Mouse (Mus musculus): Measurements from ENCODE around the gene Tbc1d2. TPM values are rescaled to one million over a fixed set of nuclear protein-coding genes. Genes with fewer than 3 reads are reported as not detected.
"Not testable (repeated sequence)": the region's sequence is repeated elsewhere in the genome, so short reads cannot be mapped to it uniquely, and the experiment has no call there.

The Tbc1d2 gene
- polyA plus RNA-seq, 1 experiment from 2014 or later, result 0.60 TPM

- no peak overlapping the region for H3K9ac ChIP-seq (ENCODE audit: low read length)
- no peaks in the 10 kb centered on the region for H3K36me3 ChIP-seq (ENCODE audit: control insufficient read depth, insufficient read depth, low read length)
- no peak overlapping the region for H3K4me2 ChIP-seq
- no peak for ATAC-seq (ENCODE audit: low FRiP score)
- DNase-seq (ENCODE audit: low spot score, missing footprints), result no peak
- H3K4me3 ChIP-seq (ENCODE audit: low read depth, low read length), result no peak overlapping the region
- H3K27ac ChIP-seq (ENCODE audit: low read depth, low read length), result no peak overlapping the region
- no peaks in the 10 kb centered on the region for H3K4me1 ChIP-seq (ENCODE audit: control insufficient read depth, insufficient read depth, low read length)
- no peaks in the 10 kb centered on the region for H3K9me3 ChIP-seq (ENCODE audit: control insufficient read depth, low read length)
- 94% methylated on average over 9 of the region's 9 CpGs for WGBS
- no peaks in the 10 kb centered on the region for H3K27me3 ChIP-seq (ENCODE audit: control insufficient read depth, insufficient read depth, low read length)
These were observed 58.0 kb downstream of the Tbc1d2 start for GRCm38 (mm10) chr4:46591833-46592520.

DNA sequence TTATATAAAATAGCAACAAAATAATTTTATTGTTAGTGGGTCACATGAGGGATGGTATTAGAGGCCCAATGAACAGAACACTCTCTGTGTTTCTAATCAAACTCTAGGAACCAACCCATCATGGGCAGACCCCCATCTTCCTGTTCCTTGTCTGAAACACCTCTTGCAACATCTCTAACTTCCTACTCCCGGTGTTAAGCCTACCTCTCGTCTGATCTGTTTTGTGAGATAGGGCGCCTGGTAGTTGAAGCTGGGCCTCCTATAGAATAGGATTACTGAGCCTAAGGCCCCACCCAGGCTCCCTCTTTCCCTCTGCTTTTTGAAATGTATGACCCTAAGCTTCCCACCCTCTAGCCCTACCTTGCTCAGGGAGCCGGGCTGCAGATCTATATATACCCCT, 59.2 kb downstream of the Tbc1d2 start:
- H3K36me3 ChIP-seq (ENCODE audit: control insufficient read depth, insufficient read depth, low read length), result no peaks in the 10 kb centered on the region
- no peak overlapping the region for H3K9ac ChIP-seq (ENCODE audit: low read length)
- DNase-seq (ENCODE audit: low spot score, missing footprints), result no peak
- H3K27me3 ChIP-seq (ENCODE audit: control insufficient read depth, insufficient read depth, low read length), result no peaks in the 10 kb centered on the region
- no peaks in the 10 kb centered on the region for H3K9me3 ChIP-seq (ENCODE audit: control insufficient read depth, low read length)
- 69% methylated on average over 4 of the region's 4 CpGs for WGBS
- H3K27ac ChIP-seq (ENCODE audit: low read depth, low read length), result no peak overlapping the region
- H3K4me3 ChIP-seq (ENCODE audit: low read depth, low read length), result no peak overlapping the region
- no peaks in the 10 kb centered on the region for H3K4me1 ChIP-seq (ENCODE audit: control insufficient read depth, insufficient read depth, low read length)
- ATAC-seq (ENCODE audit: low FRiP score), result no peak
- no peak overlapping the region for H3K4me2 ChIP-seq

- Histone ChIP-seq H3K27ac (ENCODE audit: low read depth, low read length) (no peak overlapping the region), H3K4me2 (no peak overlapping the region), H3K36me3 (ENCODE audit: control insufficient read depth, insufficient read depth, low read length) (no peaks in the 10 kb centered on the region), H3K9me3 (ENCODE audit: control insufficient read depth, low read length) (no peaks in the 10 kb centered on the region), H3K27me3 (ENCODE audit: control insufficient read depth, insufficient read depth, low read length) (no peaks in the 10 kb centered on the region), H3K4me1 (ENCODE audit: control insufficient read depth, insufficient read depth, low read length) (no peaks in the 10 kb centered on the region), H3K9ac (ENCODE audit: low read length) (no peak overlapping the region), H3K4me3 (ENCODE audit: low read depth, low read length) (no peak overlapping the region)
- no peak for DNase-seq (ENCODE audit: low spot score, missing footprints)
- 69% methylated on average over 5 of the region's 5 CpGs for WGBS
- no peak for ATAC-seq (ENCODE audit: low FRiP score)
These were observed 59.9 kb downstream of the Tbc1d2 start for GRCm38 (mm10) chr4:46589946-46590684.

DNA sequence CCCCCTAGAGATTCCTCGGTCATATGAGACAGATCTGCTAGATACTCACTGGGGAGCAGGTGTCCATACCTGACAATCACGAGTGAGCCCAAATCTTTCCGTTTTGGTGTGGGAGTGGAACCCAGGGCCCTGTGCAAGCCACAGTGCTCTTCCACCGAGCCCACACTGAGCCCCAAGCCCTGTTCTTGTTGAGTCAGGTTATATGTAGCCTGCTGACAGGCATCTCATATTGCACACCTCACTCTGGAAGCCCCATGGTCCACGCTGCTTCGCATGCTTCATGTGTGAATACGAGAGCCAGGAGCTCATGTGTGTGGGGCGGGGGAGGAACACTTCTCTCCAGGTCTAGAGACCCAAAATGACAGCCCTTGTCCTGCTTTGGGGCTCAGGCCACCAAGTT, 60.9 kb downstream of the Tbc1d2 start:
- Histone ChIP-seq H3K27me3 (ENCODE audit: control insufficient read depth, insufficient read depth, low read length) (no peaks in the 10 kb centered on the region), H3K4me3 (ENCODE audit: low read depth, low read length) (no peak overlapping the region), H3K27ac (ENCODE audit: low read depth, low read length) (no peak overlapping the region), H3K36me3 (ENCODE audit: control insufficient read depth, insufficient read depth, low read length) (no peaks in the 10 kb centered on the region), H3K4me1 (ENCODE audit: control insufficient read depth, insufficient read depth, low read length) (no peaks in the 10 kb centered on the region), H3K4me2 (no peak overlapping the region), H3K9ac (ENCODE audit: low read length) (no peak overlapping the region), H3K9me3 (ENCODE audit: control insufficient read depth, low read length) (no peaks in the 10 kb centered on the region)
- ATAC-seq (ENCODE audit: low FRiP score), result no peak
- DNase-seq (ENCODE audit: low spot score, missing footprints), result no peak
- 84% methylated on average over 8 of the region's 8 CpGs for WGBS

DNA sequence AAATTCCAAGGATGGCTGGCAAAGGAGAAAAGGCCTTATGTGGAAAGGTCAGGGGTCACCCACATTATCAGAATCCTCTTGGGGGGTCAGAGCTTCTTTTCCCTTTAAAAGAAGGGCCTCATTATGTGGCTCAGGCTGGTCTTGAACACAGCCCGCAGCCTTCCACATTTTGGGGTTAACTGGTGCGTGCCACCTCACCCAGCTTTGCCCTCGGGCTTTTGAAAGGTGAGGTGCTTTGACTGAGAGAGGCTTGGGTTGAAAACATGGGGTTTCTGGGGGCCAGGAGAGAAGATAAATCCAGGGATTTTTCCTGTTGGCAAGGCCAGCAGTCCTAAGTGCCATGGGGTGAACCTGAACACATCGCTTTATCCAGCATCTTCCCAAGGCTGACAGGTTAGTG, 63.5 kb downstream of the Tbc1d2 start:
- no peaks in the 10 kb centered on the region for H3K36me3 ChIP-seq (ENCODE audit: control insufficient read depth, insufficient read depth, low read length)
- 59% methylated on average over 4 of the region's 4 CpGs for WGBS
- H3K9ac ChIP-seq (ENCODE audit: low read length), result no peak overlapping the region
- no peaks in the 10 kb centered on the region for H3K4me1 ChIP-seq (ENCODE audit: control insufficient read depth, insufficient read depth, low read length)
- no peak overlapping the region for H3K4me2 ChIP-seq
- ATAC-seq (ENCODE audit: low FRiP score), result no peak
- no peak overlapping the region for H3K27ac ChIP-seq (ENCODE audit: low read depth, low read length)
- H3K9me3 ChIP-seq (ENCODE audit: control insufficient read depth, low read length), result no peaks in the 10 kb centered on the region; the same call in 1 of the 2 replicates
- H3K4me3 ChIP-seq (ENCODE audit: low read depth, low read length), result no peak overlapping the region
- no peaks in the 10 kb centered on the region for H3K27me3 ChIP-seq (ENCODE audit: control insufficient read depth, insufficient read depth, low read length)
- no peak for DNase-seq (ENCODE audit: low spot score, missing footprints)

DNA sequence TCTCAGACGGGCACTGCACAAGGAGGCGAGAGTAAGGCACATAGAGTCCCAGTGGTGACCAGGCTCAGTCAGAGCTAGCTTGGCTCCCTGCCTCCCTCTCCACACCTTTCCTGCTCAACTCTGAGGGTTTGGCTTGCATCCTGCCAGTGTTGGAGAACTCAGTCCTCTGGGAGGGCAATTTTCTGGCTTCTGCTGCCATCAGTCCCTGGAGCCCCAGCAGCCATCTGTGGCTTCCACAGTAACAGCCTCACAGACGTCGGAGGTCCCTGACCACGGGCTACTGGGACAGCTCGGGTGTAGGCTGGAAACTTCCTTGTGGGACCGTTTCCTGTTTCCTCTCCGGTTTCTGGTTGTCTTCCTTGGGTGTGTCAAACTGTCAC, 64.2 kb downstream of the Tbc1d2 start:
- no peak for ATAC-seq (ENCODE audit: low FRiP score)
- WGBS, result 82% methylated on average over 8 of the region's 8 CpGs
- no peak overlapping the region for H3K4me2 ChIP-seq

DNA sequence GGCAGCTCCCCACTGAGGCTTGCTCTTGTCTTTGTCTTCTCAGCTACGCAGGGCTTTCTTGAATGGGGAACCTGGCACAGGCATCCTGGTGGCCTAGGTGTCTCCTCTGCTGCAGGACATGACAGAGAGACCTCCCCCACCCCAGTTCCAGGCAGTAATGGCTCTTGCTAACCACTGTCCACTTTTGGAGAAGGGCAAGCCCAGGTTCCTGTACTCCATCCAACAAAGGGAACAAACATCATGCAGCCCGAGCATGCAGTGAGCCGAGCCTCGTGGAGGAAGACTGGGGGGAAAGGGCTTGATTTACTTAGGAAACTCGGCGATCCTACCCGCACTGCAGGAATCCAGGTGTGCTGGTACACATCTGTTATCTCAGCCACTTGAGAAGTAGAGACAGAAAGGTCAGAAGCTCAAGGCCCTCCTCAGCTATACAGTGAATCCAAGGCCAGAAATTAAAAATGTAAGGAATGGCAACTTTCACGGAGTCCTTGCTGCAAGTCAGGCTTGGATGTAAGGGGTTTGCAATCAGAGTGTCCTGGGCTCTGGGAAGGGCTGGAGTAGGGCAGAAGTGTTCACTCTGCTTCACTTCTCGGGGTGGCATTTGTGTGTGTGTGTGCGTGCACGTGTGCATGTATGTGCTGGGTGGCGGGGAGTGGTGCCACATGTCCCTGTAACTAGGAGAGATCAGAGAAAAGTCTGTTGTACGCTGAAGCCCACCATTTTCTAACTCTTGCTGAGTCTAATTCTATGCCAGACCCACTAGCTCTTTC, 64.8 kb downstream of the Tbc1d2 start:
- Histone ChIP-seq H3K4me2 (no peak overlapping the region), H3K9me3 (ENCODE audit: control insufficient read depth, low read length) (no peaks in the 10 kb centered on the region; the same call in 1 of the 2 replicates), H3K4me3 (ENCODE audit: low read depth, low read length) (no peak overlapping the region), H3K4me1 (ENCODE audit: control insufficient read depth, insufficient read depth, low read length) (no peaks in the 10 kb centered on the region), H3K27ac (ENCODE audit: low read depth, low read length) (no peak overlapping the region), H3K27me3 (ENCODE audit: control insufficient read depth, insufficient read depth, low read length) (no peaks in the 10 kb centered on the region), H3K9ac (ENCODE audit: low read length) (no peak overlapping the region), H3K36me3 (ENCODE audit: control insufficient read depth, insufficient read depth, low read length) (no peaks in the 10 kb centered on the region)
- ATAC-seq (ENCODE audit: low FRiP score) (no peak), DNase-seq (ENCODE audit: low spot score, missing footprints) (no peak)
- WGBS, result 74% methylated on average over 13 of the region's 13 CpGs

More for the DNA sequence above, 64.2 kb downstream of the Tbc1d2 start:
- Histone ChIP-seq H3K4me3 (ENCODE audit: low read depth, low read length) (no peak overlapping the region), H3K9ac (ENCODE audit: low read length) (no peak overlapping the region), H3K27me3 (ENCODE audit: control insufficient read depth, insufficient read depth, low read length) (no peaks in the 10 kb centered on the region), H3K36me3 (ENCODE audit: control insufficient read depth, insufficient read depth, low read length) (no peaks in the 10 kb centered on the region), H3K4me1 (ENCODE audit: control insufficient read depth, insufficient read depth, low read length) (no peaks in the 10 kb centered on the region), H3K27ac (ENCODE audit: low read depth, low read length) (no peak overlapping the region), H3K9me3 (ENCODE audit: control insufficient read depth, low read length) (no peaks in the 10 kb centered on the region; the same call in 1 of the 2 replicates)
- DNase-seq (ENCODE audit: low spot score, missing footprints), result no peak

DNA sequence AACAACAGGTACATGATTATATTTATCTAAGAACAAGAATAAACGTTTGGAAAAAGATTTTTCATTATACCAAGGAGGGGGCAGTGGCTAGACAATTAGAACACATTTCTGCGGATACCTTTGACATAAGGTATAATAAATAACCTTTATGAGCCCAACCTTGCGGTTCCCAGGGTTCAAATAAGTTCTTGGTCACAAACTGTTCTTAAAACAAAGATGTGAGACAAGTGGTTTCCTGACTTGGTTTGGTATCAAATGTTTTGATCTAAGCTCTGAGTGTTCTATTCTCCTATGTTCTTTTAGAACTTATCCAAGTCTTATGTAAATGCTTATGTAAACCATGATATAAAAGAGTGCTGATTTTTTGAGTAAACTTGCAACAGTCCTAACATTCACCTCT, 65.5 kb downstream of the Tbc1d2 start:
- DNase-seq (ENCODE audit: low spot score, missing footprints); H3K4me1 ChIP-seq (ENCODE audit: control insufficient read depth, insufficient read depth, low read length); H3K27ac ChIP-seq (ENCODE audit: low read depth, low read length); H3K4me3 ChIP-seq (ENCODE audit: low read depth, low read length); H3K9ac ChIP-seq (ENCODE audit: low read length); H3K4me2 ChIP-seq; H3K27me3 ChIP-seq (ENCODE audit: control insufficient read depth, insufficient read depth, low read length); ATAC-seq (ENCODE audit: low FRiP score); H3K36me3 ChIP-seq (ENCODE audit: control insufficient read depth, insufficient read depth, low read length); H3K9me3 ChIP-seq (ENCODE audit: control insufficient read depth, low read length): not testable (repeated sequence)
- 79% methylated on average over 3 of the region's 3 CpGs for WGBS

- not testable (repeated sequence) for H3K4me2 ChIP-seq; ATAC-seq (ENCODE audit: low FRiP score); H3K4me1 ChIP-seq (ENCODE audit: control insufficient read depth, insufficient read depth, low read length); H3K9ac ChIP-seq (ENCODE audit: low read length); DNase-seq (ENCODE audit: low spot score, missing footprints); H3K27ac ChIP-seq (ENCODE audit: low read depth, low read length); H3K9me3 ChIP-seq (ENCODE audit: control insufficient read depth, low read length); H3K27me3 ChIP-seq (ENCODE audit: control insufficient read depth, insufficient read depth, low read length); H3K4me3 ChIP-seq (ENCODE audit: low read depth, low read length); H3K36me3 ChIP-seq (ENCODE audit: control insufficient read depth, insufficient read depth, low read length)
- WGBS, result 93% methylated on average over 2 of the region's 6 CpGs
These were observed 65.9 kb downstream of the Tbc1d2 start for GRCm38 (mm10) chr4:46584084-46584483.
